Mouse (Mus musculus) left cerebral cortex, postnatal 25 days (tissue): Measurements from ENCODE around the gene Iqce. TPM values are rescaled to one million over a fixed set of nuclear protein-coding genes. Genes with fewer than 3 reads are reported as not detected.

Experiments used
- DNase-seq, 2 experiments: peaks; one replicate each; pipeline ENCODE4 v3.0.0; 2022; ENCODE audit warnings: low spot score in 2 of 2, mixed read lengths in 1 of 2
- intact Hi-C: fragments of 180-260 bp; cut with DNase I; formaldehyde crosslinking; loops from one replicate; pipeline ENCODE4 v1.15.1; 2025
- total RNA-seq, 2 experiments: library from RNA; stranded (reverse); gene quantifications; 2 replicates each; pipeline ENCODE4 v1.2.3; 2021

Gene Iqce
- total RNA-seq, 2 experiments from 2014 or later = 43.4 to 50.4 TPM

DNA sequence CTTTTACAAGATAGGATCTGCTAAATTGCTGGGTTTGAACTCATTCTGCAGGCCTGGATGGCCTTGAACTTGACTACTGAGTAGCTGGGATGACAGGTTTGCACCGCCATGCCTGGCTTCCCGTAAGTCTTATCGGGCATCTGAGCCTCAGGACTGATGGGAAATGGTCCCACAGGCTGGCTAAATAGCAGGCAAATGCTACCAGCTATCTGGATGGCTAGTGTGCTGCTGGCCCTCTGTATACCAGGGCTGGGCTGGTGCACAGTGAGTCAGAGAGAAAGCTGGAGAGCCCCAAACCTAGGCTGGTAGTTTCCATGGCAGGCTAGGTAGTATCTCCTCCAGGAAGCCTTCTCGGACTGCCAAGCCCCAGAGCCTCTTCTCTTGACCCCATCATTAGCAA is 56.7 kb downstream of the Iqce start:
- DNase-seq = no peak
- intact Hi-C loops = no loop called here

DNA sequence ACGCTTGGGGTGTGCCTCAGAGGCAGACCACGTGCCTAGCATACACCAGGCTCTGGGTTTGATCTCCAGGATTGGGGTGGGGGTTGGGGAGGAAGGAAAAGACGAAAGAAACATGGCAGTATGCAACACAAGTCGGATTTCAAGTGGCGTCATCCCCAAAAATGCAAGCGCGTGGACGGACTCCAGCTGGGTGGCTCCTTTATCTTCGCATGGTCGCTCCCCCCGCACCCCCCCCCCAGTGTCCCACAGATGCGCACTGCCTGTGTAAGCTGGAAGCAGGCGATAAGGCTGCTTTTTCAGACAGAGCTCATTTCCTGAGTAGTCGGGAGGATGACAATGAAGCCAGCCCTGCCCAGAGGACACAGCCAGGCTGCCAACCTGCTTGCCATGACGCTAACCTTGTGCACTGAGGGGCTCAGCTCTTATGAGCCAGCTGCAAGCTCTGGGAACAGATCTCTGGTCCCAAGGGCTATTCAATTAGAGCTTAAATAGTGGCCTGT is 57.4 kb downstream of the Iqce start:
- intact Hi-C loops = no loop called here
- DNase-seq = peak in 1 of 2 experiments; percentile 33

DNA sequence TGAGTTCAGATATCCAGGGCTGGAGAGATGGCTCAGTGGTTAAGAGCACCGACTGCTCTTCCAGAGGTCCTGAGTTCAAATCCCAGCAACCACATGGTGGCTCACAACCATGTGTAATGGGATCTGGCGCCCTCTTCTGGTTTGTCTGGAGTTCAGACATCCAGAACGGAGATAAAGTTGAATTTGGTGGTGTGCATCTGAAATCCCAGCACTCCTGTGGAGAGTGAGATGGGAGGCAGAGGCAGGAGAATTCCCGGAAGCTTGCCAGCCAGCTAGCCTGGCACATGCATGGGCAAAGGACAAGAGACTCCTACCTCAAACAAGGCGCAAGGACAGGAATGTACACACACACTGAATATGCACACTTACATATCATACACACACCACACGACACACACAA is 57.9 kb downstream of the Iqce start:
- intact Hi-C loops = no loop called here
- no peak for DNase-seq

- intact Hi-C loops = no loop called here
- DNase-seq = peak in 1 of 2 experiments; percentile 49
Observed at GRCm38 (mm10) chr5:140642076-140642475, 60.1 kb downstream of the Iqce start.

GRCm38 (mm10) chr5:140641254-140641928 is 60.8 kb downstream of the Iqce start:
- intact Hi-C loops = loop anchor here (2.0 kb wide), 1 partner anchor 21 kb away; no protein-coding TSS in a partner anchor
- DNase-seq = no peak

- intact Hi-C loops = loop anchor here (2.0 kb wide), 1 partner anchor 20 kb away; no protein-coding TSS in a partner anchor
- DNase-seq = no peak
Observed at GRCm38 (mm10) chr5:140640812-140641211, 61.4 kb downstream of the Iqce start.

GRCm38 (mm10) chr5:140639871-140640270 is 62.3 kb downstream of the Iqce start:
- peak in 1 of 2 experiments; percentile 36 for DNase-seq
- intact Hi-C loops = loop anchor here (2.0 kb wide), 1 partner anchor 19 kb away; no protein-coding TSS in a partner anchor

- DNase-seq = no peak
- intact Hi-C loops = no loop called here
Observed at GRCm38 (mm10) chr5:140639312-140639711, 62.9 kb downstream of the Iqce start.

- intact Hi-C loops = no loop called here
- no peak for DNase-seq
Observed at GRCm38 (mm10) chr5:140638484-140638883, 63.7 kb downstream of the Iqce start.

- intact Hi-C loops = no loop called here
- DNase-seq = no peak
Observed at GRCm38 (mm10) chr5:140637989-140638388, 64.2 kb downstream of the Iqce start.

DNA sequence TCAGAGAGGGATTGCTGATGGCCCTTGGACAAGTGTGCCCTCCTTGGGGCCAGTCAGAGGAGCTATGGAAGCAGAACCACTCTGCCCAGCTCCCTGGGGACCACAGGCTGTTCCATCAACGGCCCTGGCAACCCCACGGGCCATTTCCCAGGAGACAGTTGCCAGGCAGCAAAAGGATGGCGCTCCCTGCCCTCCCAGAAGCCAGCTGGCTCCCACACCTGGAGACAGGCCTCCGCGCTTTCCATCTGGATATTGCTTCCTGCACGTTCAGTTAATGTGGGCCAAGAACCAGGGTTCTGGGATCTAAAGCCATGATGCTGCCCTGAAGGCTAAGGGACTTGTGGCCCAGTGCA is 65.1 kb downstream of the Iqce start:
- peak; percentile 46 to 60 for DNase-seq
- intact Hi-C loops = no loop called here

- no peak for DNase-seq
- intact Hi-C loops = no loop called here
Observed at GRCm38 (mm10) chr5:140636316-140637057, 65.7 kb downstream of the Iqce start.

GRCm38 (mm10) chr5:140634798-140635722 is 67.1 kb downstream of the Iqce start:
- intact Hi-C loops = no loop called here

DNA sequence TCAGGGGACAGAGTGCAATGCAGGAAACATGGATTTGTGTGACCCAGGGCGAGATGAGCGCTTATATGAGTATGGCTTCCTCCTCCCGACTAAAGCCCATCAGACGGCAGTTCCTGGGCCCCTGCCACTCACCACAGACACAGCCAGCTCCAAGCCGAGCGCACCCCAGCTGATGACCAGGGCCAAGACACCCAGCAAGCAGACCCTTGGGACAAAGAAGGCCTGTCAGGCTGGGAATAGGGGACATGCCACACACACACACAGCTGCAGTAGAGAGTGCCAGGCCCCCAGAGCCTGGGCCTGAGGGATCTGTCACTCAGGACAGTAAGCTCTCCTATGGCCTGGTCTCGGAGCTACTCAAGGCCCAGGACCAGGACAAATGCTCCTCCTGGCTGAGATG is 68.7 kb downstream of the Iqce start:
- intact Hi-C loops = no loop called here

More at GRCm38 (mm10) chr5:140634798-140635722, 67.1 kb downstream of the Iqce start:
- peak in 1 of 2 experiments; percentile 40 for DNase-seq

DNA sequence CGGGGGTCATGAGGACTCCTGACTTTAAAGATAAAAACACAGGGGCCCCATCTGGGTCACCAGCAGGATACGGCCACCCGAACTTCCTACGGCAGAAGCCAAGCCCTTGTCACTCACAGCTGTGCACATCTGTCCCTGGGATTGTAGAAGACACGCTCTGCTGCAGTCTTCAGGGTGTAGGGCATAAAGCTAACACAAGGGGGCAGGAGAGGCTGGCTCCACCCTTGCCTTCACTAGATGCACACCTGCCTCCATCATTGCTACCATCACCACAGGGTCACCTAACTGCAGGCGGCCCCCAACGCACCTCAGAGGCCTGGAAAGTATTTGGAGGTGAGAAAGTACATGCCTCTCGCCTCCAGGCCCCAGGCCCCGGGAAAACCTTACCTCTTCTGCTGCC is 73.2 kb downstream of the Iqce start:
- DNase-seq = no peak

More for the DNA sequence above, 68.7 kb downstream of the Iqce start:
- DNase-seq = no peak

DNA sequence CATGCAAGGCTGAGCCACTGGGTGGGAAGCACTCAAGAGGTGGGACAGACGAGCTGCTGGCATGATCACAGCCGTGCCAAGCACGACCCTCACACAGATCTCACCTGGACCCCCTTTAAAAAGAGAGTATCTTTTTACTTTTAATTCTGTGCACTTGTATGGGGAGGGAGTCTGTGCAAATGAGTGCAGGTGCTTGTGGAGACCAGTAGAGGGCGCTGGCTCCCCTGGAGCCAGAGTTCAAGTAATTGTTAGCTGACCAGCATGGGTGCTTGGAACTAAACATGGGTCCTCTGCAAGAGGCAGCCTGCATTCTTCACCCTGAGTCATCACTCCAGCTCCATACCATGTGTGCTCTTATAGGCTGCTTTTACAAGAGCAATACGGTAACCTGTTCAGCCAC is 74.6 kb downstream of the Iqce start:
- no peak for DNase-seq

More for the DNA sequence above, 73.2 kb downstream of the Iqce start:
- intact Hi-C loops = no loop called here

GRCm38 (mm10) chr5:140624961-140625360 is 77.2 kb downstream of the Iqce start:
- intact Hi-C loops = no loop called here
- DNase-seq = no peak

More for the DNA sequence above, 74.6 kb downstream of the Iqce start:
- intact Hi-C loops = no loop called here

DNA sequence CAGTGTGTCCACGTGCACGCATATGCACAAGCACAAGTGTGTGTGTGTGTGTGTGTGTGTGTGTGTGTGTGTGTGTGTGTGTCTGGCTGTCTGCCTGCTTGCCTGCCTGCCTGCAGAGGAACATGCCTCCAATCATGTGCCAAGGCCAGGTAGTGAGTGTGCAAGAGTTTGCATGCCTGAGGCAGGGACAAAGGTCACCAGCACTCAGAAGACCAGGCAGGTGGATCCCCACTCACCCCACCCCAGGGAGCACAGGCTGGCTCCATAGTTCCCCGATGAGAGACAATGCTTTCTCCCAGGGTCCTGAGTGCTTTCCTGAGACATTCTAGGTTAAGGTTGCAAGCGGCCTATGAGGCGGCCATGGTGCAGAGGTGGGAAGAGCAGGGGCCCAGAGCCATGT is 77.9 kb downstream of the Iqce start:
- intact Hi-C loops = no loop called here

DNA sequence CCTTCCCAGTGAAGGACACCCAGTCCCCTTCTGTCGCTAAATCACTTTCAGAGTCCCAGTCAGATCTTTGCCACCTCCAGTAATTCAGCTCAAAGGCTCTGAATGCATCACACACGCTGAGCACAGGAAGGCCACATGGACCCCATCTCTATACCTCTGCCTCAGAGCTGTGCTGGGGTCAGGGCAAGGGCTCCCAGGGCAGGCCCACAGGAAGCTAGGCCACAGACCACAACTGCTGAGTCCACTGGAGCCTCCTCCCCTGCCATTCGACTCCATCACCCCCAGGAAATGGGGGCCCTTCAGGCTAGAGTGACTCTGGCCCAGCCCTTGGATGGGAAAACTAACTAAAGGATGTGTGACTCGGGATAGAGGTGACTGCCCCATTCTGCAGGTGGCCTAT is 78.4 kb downstream of the Iqce start:
- intact Hi-C loops = no loop called here
- DNase-seq = no peak

More for the DNA sequence above, 77.9 kb downstream of the Iqce start:
- no peak for DNase-seq
